Mouse (Mus musculus): ENCODE results near the gene Agbl3.

- TF ChIP-seq CTCF (conservative IDR thresholded peaks at IDR 0.05; ENCODE audit: insufficient read depth, insufficient read length, low read depth, low read length) = no peak
- no peak for TF ChIP-seq POLR2A (IDR thresholded peaks at IDR 0.05; ENCODE audit: low read depth, low read length)
Observed at GRCm38 (mm10) chr6:34758340-34758739, 21.9 kb upstream of the Agbl3 start.
